ENCODE assay signal across 8 mouse cellular contexts in genomic region chr15:97085833-97086232, GRCm38 (mm10). TPM values are rescaled to one million over a fixed set of nuclear protein-coding genes. Genes with fewer than 3 reads are reported as not detected.
DNase-seq lines count a peak whose midpoint lies in the region; ATAC-seq and TF ChIP-seq lines count a peak whose summit lies in the region.

No protein-coding gene starts in this region.

- intact Hi-C loops in gastrocnemius, postnatal 36 days (cut with DNase I), result no loop called here

- peaks cover 6% of the 10 kb centered on the region for H3K4me1 ChIP-seq in heart, embryonic 12.5 days (replicated peaks)
- H3K4me1 ChIP-seq in hindbrain, postnatal 0 days (ENCODE audit: insufficient read depth, low read length), result peaks cover 4% of the 10 kb centered on the region; the same call in 1 of the 2 replicates

- ATAC-seq in heart, embryonic 12.5 days (ENCODE audit: insufficient number of reproducible peaks, low FRiP score), result no peak
- ATAC-seq in hindbrain, postnatal 0 days, result peak; percentile 51; the same call in 1 of the 2 replicates

- WGBS in heart, embryonic 12.5 days, result 38% methylated on average over 5 of the region's 5 CpGs
- 60% methylated on average over 5 of the region's 5 CpGs for WGBS in hindbrain, postnatal 0 days

- H3K36me3 ChIP-seq in heart, embryonic 12.5 days, result no peaks in the 10 kb centered on the region
- H3K36me3 ChIP-seq in hindbrain, postnatal 0 days (ENCODE audit: insufficient read depth, low read length), result no peaks in the 10 kb centered on the region

- peak overlapping the region; percentile 31 for H3K4me2 ChIP-seq in heart, embryonic 12.5 days
- no peak overlapping the region for H3K4me2 ChIP-seq in hindbrain, postnatal 0 days (ENCODE audit: low read depth, low read length)

- no peak for TF ChIP-seq CTCF in hindbrain, postnatal 0 days (IDR thresholded peaks at IDR 0.05; ENCODE audit: low read depth)

- H3K27me3 ChIP-seq in heart, embryonic 12.5 days (replicated peaks), result no peaks in the 10 kb centered on the region
- H3K27me3 ChIP-seq in hindbrain, postnatal 0 days (ENCODE audit: insufficient read depth, low read length), result no peaks in the 10 kb centered on the region

- no peak for DNase-seq in heart, adult 18-20 months
- peak; percentile 42 for DNase-seq in MN1 (ENCODE audit: low spot score)
- DNase-seq in hindbrain, postnatal 0 days (ENCODE audit: low spot score), result peak; percentile 63
- DNase-seq in lung, postnatal 14 days, result peak; percentile 12
- DNase-seq in layer of hippocampus, adult 9-11 months, result no peak
- DNase-seq in gastrocnemius, postnatal 36 days, result no peak
- no peak for DNase-seq in spleen, postnatal 10 days (ENCODE audit: low spot score in 2 of 2)

- H3K4me3 ChIP-seq in heart, embryonic 12.5 days, result no peak overlapping the region
- H3K4me3 ChIP-seq in hindbrain, postnatal 0 days (ENCODE audit: low read length), result no peak overlapping the region

- H3K9ac ChIP-seq in heart, embryonic 12.5 days, result no peak overlapping the region
- no peak overlapping the region for H3K9ac ChIP-seq in hindbrain, postnatal 0 days (replicated peaks; ENCODE audit: low read length)

- no peaks in the 10 kb centered on the region for H3K9me3 ChIP-seq in heart, embryonic 12.5 days (replicated peaks)
- H3K9me3 ChIP-seq in hindbrain, postnatal 0 days (ENCODE audit: low read length), result no peaks in the 10 kb centered on the region

- no peak overlapping the region for H3K27ac ChIP-seq in heart, embryonic 12.5 days (ENCODE audit: poor library complexity, severe bottlenecking)
- no peak overlapping the region for H3K27ac ChIP-seq in hindbrain, postnatal 0 days

RNA-seq across cellular contexts. Expression of gene Slc38a4, which starts 30.1 kb away (rescaled TPM):
- polyA plus RNA-seq in heart, embryonic 12.5 days (2016; fragmentation: Nextera tagmentation; extraction: Ambion mirVana), result 159 and 174 TPM in 2 replicates
- total RNA-seq in heart, adult 18-20 months (2021), result 1 to 10 TPM; 3.7 to 5.0 TPM
- 3.5 and 3.6 TPM in 2 replicates for total RNA-seq in hindbrain, postnatal 0 days (2014; rRNA removed)
- 2.5 and 3.1 TPM in 2 replicates for polyA plus RNA-seq in hindbrain, postnatal 0 days (2015; fragmentation: Nextera tagmentation; extraction: Ambion mirVana)
- total RNA-seq in gastrocnemius, postnatal 36 days (2021), result 100 to 1,000 TPM; 156 to 217 TPM

Comparison
In these comparisons a context has a peak if more than half of its experiments do, and no peak if none do; other contexts are left out.
1. DNase-seq: peak in MN1 (single experiment), hindbrain, postnatal 0 days (single experiment) and lung, postnatal 14 days (single experiment); none in heart, adult 18-20 months (0 of 2), layer of hippocampus, adult 9-11 months (single experiment), gastrocnemius, postnatal 36 days (0 of 2) and spleen, postnatal 10 days (0 of 2).
2. RNA of gene Slc38a4, which starts 30.1 kb away (total RNA-seq): 156 to 217 TPM in gastrocnemius, postnatal 36 days; 3.7 to 5.0 TPM in heart, adult 18-20 months and 3.5 to 3.6 TPM in hindbrain, postnatal 0 days; every median in the first group is over 10 times any median in the second.